Mouse (Mus musculus) intestine, embryonic 14.5 days (tissue): ENCODE measurements around the gene Gm12248. TPM values are rescaled to one million over a fixed set of nuclear protein-coding genes. Genes with fewer than 3 reads are reported as not detected.

ENCODE experiments used
- ATAC-seq: fragments of 200-750 bp; cut with Nextera tagmentation; replicated peaks from 2 replicates; pipeline ENCODE4 v1.8.0; 2017; ENCODE audit warnings: low read depth, moderate number of reproducible peaks, moderate TSS enrichment, moderate library complexity; ENCODE audit not compliant: low FRiP score, low TSS enrichment
- DNase-seq: peaks from one replicate; pipeline ENCODE4 v3.0.0-alpha.2; 2018; ENCODE audit warnings: low spot score
- H3K27ac ChIP-seq: fragments of 300-500 bp; sonication (generic); 2 replicates; pipeline ENCODE4 v1.5.1; 2014; ENCODE audit warnings: low read depth, mild to moderate bottlenecking, control low read depth
- H3K27me3 ChIP-seq: fragments of 300-500 bp; sonication (generic); replicated peaks from 2 replicates; pipeline ENCODE4 v1.6.1; 2014; ENCODE audit warnings: low read length, control low read depth; ENCODE audit not compliant: control insufficient read depth, insufficient read depth
- H3K36me3 ChIP-seq: fragments of 300-500 bp; sonication (generic); 2 replicates; pipeline ENCODE4 v1.6.1; 2014; ENCODE audit warnings: low read length, control low read depth; ENCODE audit not compliant: control insufficient read depth, insufficient read depth
- H3K4me1 ChIP-seq: fragments of 300-500 bp; sonication (generic); replicated peaks from 2 replicates; pipeline ENCODE4 v1.6.1; 2014; ENCODE audit warnings: low read length, control low read depth, mixed read lengths; ENCODE audit not compliant: control insufficient read depth, insufficient read depth
- H3K4me2 ChIP-seq: fragments of 300-500 bp; sonication (generic); 2 replicates; pipeline ENCODE4 v1.6.1; 2014; ENCODE audit warnings: low read length
- H3K4me3 ChIP-seq: fragments of 300-500 bp; sonication (generic); 2 replicates; pipeline ENCODE4 v1.5.1; 2014; ENCODE audit warnings: low read depth, low read length, control low read depth, mixed read lengths
- H3K9ac ChIP-seq: fragments of 300-500 bp; sonication (generic); 2 replicates; pipeline ENCODE4 v1.6.1; 2014; ENCODE audit warnings: mild to moderate bottlenecking, low read length
- H3K9me3 ChIP-seq: fragments of 300-500 bp; sonication (generic); 2 replicates; pipeline ENCODE4 v1.6.1; 2016; ENCODE audit warnings: low read length, control low read depth; ENCODE audit not compliant: control insufficient read depth
- WGBS: fragments of 180-500 bp; shearing (Covaris S2); extraction: QIAGEN DNeasy Blood & Tissue Kit; methylation state at CpG from one replicate; pipeline ENCODE4 v1.1.7; 2014; 5-methylcytosine and 5-hydroxymethylcytosine counted together
- polyA plus RNA-seq: library from polyadenylated mRNA; unstranded; fragments of >200 nt; fragmentation: Nextera tagmentation; extraction: Ambion mirVana; gene quantifications from 2 replicates; pipeline ENCODE4 v1.2.1, GENCODE M21; 2014

The Gm12248 gene
- polyA plus RNA-seq, 1 experiment from 2014 or later, result not detected

DNA sequence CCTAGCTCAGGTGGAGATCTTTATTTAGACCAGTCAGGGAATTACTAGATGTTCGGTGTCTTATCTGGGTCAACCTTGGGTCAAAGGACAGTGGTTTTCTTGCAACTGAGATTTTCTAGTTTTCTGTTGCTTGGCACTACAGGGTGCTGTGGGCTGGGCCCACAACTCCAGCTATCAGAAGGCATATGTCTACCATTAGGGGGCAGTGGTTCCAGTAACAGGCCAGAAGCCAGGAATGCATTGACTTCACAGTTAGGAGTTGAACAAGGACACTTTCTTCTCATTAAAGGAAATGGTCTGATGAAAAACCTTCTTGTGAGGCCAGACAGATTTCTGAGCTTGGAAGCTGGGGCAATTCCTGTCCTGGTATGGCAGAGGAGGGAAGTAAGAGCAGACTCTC lies 53.9 kb downstream of the Gm12248 start:
- no peak overlapping the region for H3K27ac ChIP-seq
- 65% methylated on average over 1 of the region's 1 CpGs for WGBS
- no peaks in the 10 kb centered on the region for H3K27me3 ChIP-seq
- ATAC-seq (no peak), DNase-seq (no peak)
- no peak overlapping the region for H3K9ac ChIP-seq
- H3K9me3 ChIP-seq, result no peaks in the 10 kb centered on the region
- peaks cover 5% of the 10 kb centered on the region; the same call in 1 of the 2 replicates for H3K4me1 ChIP-seq
- no peak overlapping the region for H3K4me3 ChIP-seq
- H3K36me3 ChIP-seq, result peaks cover 33% of the 10 kb centered on the region
- no peak overlapping the region for H3K4me2 ChIP-seq

- H3K4me3 ChIP-seq, result no peak overlapping the region
- H3K27ac ChIP-seq, result no peak overlapping the region
- H3K4me1 ChIP-seq, result peaks cover 27% of the 10 kb centered on the region
- H3K27me3 ChIP-seq, result no peaks in the 10 kb centered on the region
- H3K4me2 ChIP-seq, result no peak overlapping the region
- no peak overlapping the region for H3K9ac ChIP-seq
- WGBS, result 71% methylated on average over 3 of the region's 3 CpGs
- DNase-seq (no peak), ATAC-seq (no peak)
- no peaks in the 10 kb centered on the region for H3K9me3 ChIP-seq
- H3K36me3 ChIP-seq, result no peaks in the 10 kb centered on the region
Observed at GRCm38 (mm10) chr11:58033635-58034034, 59.3 kb downstream of the Gm12248 start.

DNA sequence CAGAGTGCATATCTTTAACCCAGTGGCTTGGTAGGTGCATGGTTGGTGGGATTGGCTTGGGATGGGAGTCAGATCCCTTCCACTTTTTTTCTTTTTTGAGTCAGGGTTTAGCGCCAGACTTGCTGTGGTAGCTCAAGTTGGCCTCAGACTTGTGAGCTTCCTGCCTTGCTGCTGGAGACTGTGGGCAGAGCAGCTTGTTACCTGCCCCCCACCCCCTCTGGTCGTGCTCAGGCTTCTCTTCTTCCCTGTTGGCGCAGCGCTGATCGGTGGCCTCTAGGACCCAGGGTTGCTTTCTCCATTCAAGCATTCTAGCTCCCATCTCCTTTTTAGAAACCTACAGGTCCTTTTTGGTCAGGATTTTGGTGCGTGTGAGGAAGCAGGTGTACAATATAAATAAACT lies 61.8 kb downstream of the Gm12248 start:
- WGBS, result 70% methylated on average over 6 of the region's 6 CpGs
- H3K36me3 ChIP-seq, result no peaks in the 10 kb centered on the region
- no peaks in the 10 kb centered on the region for H3K27me3 ChIP-seq
- H3K9me3 ChIP-seq, result no peaks in the 10 kb centered on the region
- H3K4me1 ChIP-seq, result peaks cover 29% of the 10 kb centered on the region
- no peak overlapping the region for H3K9ac ChIP-seq
- H3K27ac ChIP-seq, result no peak overlapping the region
- no peak overlapping the region for H3K4me3 ChIP-seq
- ATAC-seq (no peak), DNase-seq (no peak)
- no peak overlapping the region for H3K4me2 ChIP-seq

DNA sequence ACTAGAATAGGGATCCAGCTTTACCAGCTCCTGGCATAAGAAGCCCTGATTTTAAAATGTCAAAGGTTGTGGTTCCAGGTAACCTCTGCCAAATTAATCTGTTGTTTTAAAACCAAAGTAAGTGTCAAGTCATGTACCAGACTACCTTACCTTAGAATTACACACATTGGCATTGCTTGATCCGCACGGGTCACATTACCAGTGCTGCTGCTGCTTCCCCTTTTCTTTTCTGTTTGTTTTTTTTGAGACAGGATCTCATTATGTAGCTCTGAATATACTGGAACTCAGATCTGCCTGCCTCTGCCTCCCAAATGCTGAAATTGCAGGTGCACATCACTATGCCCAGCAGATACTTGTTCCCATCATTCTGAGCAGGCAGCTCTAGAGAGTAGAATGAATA lies 63.1 kb downstream of the Gm12248 start:
- Histone ChIP-seq H3K4me3 (no peak overlapping the region), H3K27ac (no peak overlapping the region), H3K27me3 (no peaks in the 10 kb centered on the region), H3K4me2 (no peak overlapping the region), H3K9ac (no peak overlapping the region), H3K4me1 (peaks cover 35% of the 10 kb centered on the region), H3K36me3 (no peaks in the 10 kb centered on the region), H3K9me3 (no peaks in the 10 kb centered on the region)
- ATAC-seq, result no peak
- WGBS, result 83% methylated on average over 2 of the region's 2 CpGs
- DNase-seq, result no peak

DNA sequence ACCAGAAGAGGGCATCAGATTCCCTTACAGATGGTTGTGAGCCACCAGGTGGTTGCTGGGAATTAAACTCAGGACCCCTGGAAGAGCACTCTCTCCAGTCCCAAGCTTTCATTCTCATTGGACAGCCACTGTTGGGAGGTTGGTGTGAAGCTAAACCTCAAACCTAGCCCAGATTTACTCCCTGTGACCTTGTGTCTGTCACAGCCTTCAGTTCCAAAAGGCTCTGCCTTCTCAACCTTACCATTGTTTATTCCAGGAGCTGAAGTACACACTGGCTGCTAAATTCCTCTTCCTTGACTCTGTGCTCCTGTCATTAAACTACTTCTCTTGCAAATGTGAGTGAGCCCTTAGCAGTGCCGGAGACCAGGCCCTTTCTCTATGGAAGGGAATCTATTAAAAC lies 64.0 kb downstream of the Gm12248 start:
- no peak overlapping the region for H3K4me3 ChIP-seq
- H3K4me1 ChIP-seq, result peaks cover 39% of the 10 kb centered on the region
- H3K4me2 ChIP-seq, result no peak overlapping the region
- WGBS, result 86% methylated on average over 1 of the region's 1 CpGs
- no peak for ATAC-seq
- H3K36me3 ChIP-seq, result no peaks in the 10 kb centered on the region
- no peaks in the 10 kb centered on the region for H3K27me3 ChIP-seq
- no peak for DNase-seq
- H3K9ac ChIP-seq, result no peak overlapping the region
- H3K9me3 ChIP-seq, result no peaks in the 10 kb centered on the region
- H3K27ac ChIP-seq, result no peak overlapping the region

DNA sequence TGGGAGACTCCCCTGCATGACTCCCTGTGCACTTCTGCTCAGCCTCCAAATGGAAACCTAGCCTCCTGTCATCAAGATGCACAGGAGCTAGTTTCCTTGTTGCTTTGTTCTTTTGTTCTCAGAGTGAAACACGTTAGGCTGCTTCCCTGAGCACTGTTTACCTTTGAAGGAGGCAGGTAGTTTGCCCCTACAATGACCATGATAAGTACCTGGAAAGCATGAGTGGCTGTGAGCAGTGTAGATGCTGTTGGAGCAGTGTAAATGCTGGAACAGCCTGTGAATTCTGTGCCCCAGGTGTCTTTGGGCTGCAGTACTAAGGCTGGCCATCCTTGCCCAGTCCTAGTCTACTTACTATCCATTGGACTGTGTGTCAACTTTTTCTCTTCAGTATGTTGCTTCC lies 66.1 kb downstream of the Gm12248 start:
- Histone ChIP-seq H3K27ac (no peak overlapping the region), H3K36me3 (no peaks in the 10 kb centered on the region), H3K4me1 (peaks cover 27% of the 10 kb centered on the region), H3K4me3 (no peak overlapping the region), H3K9ac (no peak overlapping the region), H3K9me3 (no peaks in the 10 kb centered on the region), H3K4me2 (no peak overlapping the region), H3K27me3 (no peaks in the 10 kb centered on the region)
- DNase-seq, result no peak
- no peak for ATAC-seq
- 42% methylated on average over 1 of the region's 1 CpGs for WGBS

DNA sequence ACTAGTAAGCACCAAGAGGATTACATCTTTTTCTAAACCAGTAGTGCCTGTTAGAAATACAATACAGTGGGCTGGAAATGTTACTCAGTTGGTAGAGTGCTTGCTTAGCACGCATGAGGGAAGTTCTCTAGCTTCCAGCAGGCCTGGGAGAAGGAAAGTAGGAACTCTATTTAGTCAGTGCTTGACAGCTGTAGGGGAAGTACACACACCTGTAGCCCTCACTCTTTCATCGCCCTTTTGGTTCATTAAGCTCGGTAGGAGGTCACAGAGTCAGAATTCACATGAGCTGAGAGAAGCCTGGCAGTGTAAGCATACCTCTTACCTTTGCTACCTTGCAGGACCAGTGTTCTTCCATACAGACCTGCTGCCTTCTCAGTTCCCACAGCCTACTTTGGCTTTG lies 66.6 kb downstream of the Gm12248 start:
- Histone ChIP-seq H3K27ac (no peak overlapping the region), H3K9ac (no peak overlapping the region), H3K27me3 (no peaks in the 10 kb centered on the region), H3K4me1 (peaks cover 27% of the 10 kb centered on the region), H3K36me3 (no peaks in the 10 kb centered on the region), H3K4me2 (no peak overlapping the region), H3K9me3 (no peaks in the 10 kb centered on the region), H3K4me3 (no peak overlapping the region)
- no peak for DNase-seq
- ATAC-seq, result no peak
- WGBS, result 59% methylated on average over 3 of the region's 3 CpGs

DNA sequence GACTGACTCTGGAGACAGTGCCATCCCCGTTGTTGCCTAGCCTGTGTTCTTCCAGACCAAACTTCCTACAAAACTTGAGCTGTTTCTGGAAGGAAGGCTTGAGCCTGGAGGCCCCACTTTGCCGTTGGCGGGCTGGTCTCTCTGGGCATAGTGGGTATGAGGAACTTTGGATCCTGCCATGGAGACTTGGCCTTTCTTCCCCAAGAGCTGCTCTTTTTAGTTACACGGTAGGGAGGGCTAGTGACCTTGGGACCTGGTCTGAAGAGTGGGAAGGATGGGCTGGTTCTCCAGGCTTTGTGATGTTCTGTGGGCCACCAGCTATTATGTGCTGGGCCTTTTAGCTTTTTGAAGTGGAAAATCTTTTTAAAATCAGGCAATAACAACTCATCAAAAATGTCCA lies 67.1 kb downstream of the Gm12248 start:
- H3K4me2 ChIP-seq, result no peak overlapping the region
- no peaks in the 10 kb centered on the region for H3K27me3 ChIP-seq
- DNase-seq (no peak), ATAC-seq (no peak)
- 80% methylated on average over 4 of the region's 4 CpGs for WGBS
- no peak overlapping the region for H3K27ac ChIP-seq
- no peaks in the 10 kb centered on the region for H3K36me3 ChIP-seq
- H3K4me1 ChIP-seq, result peaks cover 27% of the 10 kb centered on the region
- no peak overlapping the region for H3K9ac ChIP-seq
- no peaks in the 10 kb centered on the region for H3K9me3 ChIP-seq
- no peak overlapping the region for H3K4me3 ChIP-seq

- no peak overlapping the region for H3K27ac ChIP-seq
- 82% methylated on average over 2 of the region's 2 CpGs for WGBS
- no peaks in the 10 kb centered on the region for H3K36me3 ChIP-seq
- H3K27me3 ChIP-seq, result no peaks in the 10 kb centered on the region
- DNase-seq (no peak), ATAC-seq (no peak)
- H3K4me3 ChIP-seq, result no peak overlapping the region
- H3K4me2 ChIP-seq, result no peak overlapping the region
- no peaks in the 10 kb centered on the region for H3K9me3 ChIP-seq
- H3K4me1 ChIP-seq, result peaks cover 35% of the 10 kb centered on the region
- H3K9ac ChIP-seq, result no peak overlapping the region
Observed at GRCm38 (mm10) chr11:58024671-58025070, 68.3 kb downstream of the Gm12248 start.
